Mouse (Mus musculus): ENCODE data around the gene Slc2a4.
"Not testable (repeated sequence)": the region's sequence is repeated elsewhere in the genome, so short reads cannot be mapped to it uniquely, and the experiment has no call there.

The Slc2a4 gene

GRCm38 (mm10) chr11:69974907-69975306 is 26.9 kb upstream of the Slc2a4 start:
- intact Hi-C loops (cut with DNase I): no loop called here

- intact Hi-C loops (cut with DNase I): no loop called here
Observed at GRCm38 (mm10) chr11:69970775-69971174, 22.8 kb upstream of the Slc2a4 start.

GRCm38 (mm10) chr11:69970222-69970621 is 22.2 kb upstream of the Slc2a4 start:
- intact Hi-C loops (cut with DNase I): no loop called here

GRCm38 (mm10) chr11:69968793-69969192 is 20.8 kb upstream of the Slc2a4 start:
- intact Hi-C loops (cut with DNase I): no loop called here

GRCm38 (mm10) chr11:69966860-69967517 is 19.0 kb upstream of the Slc2a4 start:
- intact Hi-C loops (cut with DNase I): no loop called here

GRCm38 (mm10) chr11:69966006-69966859 is 18.2 kb upstream of the Slc2a4 start:
- intact Hi-C loops (cut with DNase I): no loop called here

- intact Hi-C loops (cut with DNase I): no loop called here
Observed at GRCm38 (mm10) chr11:69965271-69966005, 17.4 kb upstream of the Slc2a4 start.

GRCm38 (mm10) chr11:69964650-69965270 is 16.8 kb upstream of the Slc2a4 start, which contains the start of gene Cldn7:
Cldn7 (plus strand) TSS chr11:69964779.
- intact Hi-C loops (cut with DNase I): no loop called here

GRCm38 (mm10) chr11:69961841-69962240 is 13.9 kb upstream of the Slc2a4 start:
- intact Hi-C loops (cut with DNase I): no loop called here

GRCm38 (mm10) chr11:69960616-69961015 is 12.6 kb upstream of the Slc2a4 start:
- intact Hi-C loops (cut with DNase I): no loop called here

- intact Hi-C loops (cut with DNase I): no loop called here
Observed at GRCm38 (mm10) chr11:69956218-69956617, 8.2 kb upstream of the Slc2a4 start.

- intact Hi-C loops (cut with DNase I): not testable (repeated sequence)
Observed at GRCm38 (mm10) chr11:69955618-69956017, 7.6 kb upstream of the Slc2a4 start.

- intact Hi-C loops (cut with DNase I): no loop called here
Observed at GRCm38 (mm10) chr11:69953267-69953915, 5.4 kb upstream of the Slc2a4 start.

GRCm38 (mm10) chr11:69952274-69952673 is 4.3 kb upstream of the Slc2a4 start:
- intact Hi-C loops (cut with DNase I): no loop called here

GRCm38 (mm10) chr11:69950807-69951459 is 2.9 kb upstream of the Slc2a4 start:
- intact Hi-C loops (cut with DNase I): no loop called here

GRCm38 (mm10) chr11:69948763-69949150 is 769 bp upstream of the Slc2a4 start:
- intact Hi-C loops (cut with DNase I): loop anchor here (1.0 kb wide), 1 partner anchor 14 kb away; no protein-coding TSS in a partner anchor

- intact Hi-C loops (cut with DNase I): no loop called here
Observed at GRCm38 (mm10) chr11:69947337-69948065, 487 bp downstream of the Slc2a4 start.

- intact Hi-C loops (cut with DNase I): no loop called here
Observed at GRCm38 (mm10) chr11:69945997-69946891, 1.7 kb downstream of the Slc2a4 start.

GRCm38 (mm10) chr11:69945216-69945615 is 2.8 kb downstream of the Slc2a4 start:
- intact Hi-C loops (cut with DNase I): no loop called here
